Mouse (Mus musculus) heart, postnatal 0 days (tissue): ENCODE measurements around the gene Adh7.

Source experiments
- CTCF ChIP-seq: IDR thresholded peaks from 2 replicates; pipeline ENCODE4 v1.5.1; 2016; ENCODE audit warnings: antibody characterized with exemption, control low read depth, low read depth
- EP300 ChIP-seq: IDR thresholded peaks from 2 replicates; pipeline ENCODE4 v1.6.1; 2016; ENCODE audit warnings: antibody characterized with exemption, low read depth

GRCm38 (mm10) chr3:138217631-138218264, at the start of gene Adh7:
- TF ChIP-seq CTCF (no peak), EP300 (no peak)
